Comparison of ENCODE assay signal across 12 mouse cellular contexts in the genomic region with DNA sequence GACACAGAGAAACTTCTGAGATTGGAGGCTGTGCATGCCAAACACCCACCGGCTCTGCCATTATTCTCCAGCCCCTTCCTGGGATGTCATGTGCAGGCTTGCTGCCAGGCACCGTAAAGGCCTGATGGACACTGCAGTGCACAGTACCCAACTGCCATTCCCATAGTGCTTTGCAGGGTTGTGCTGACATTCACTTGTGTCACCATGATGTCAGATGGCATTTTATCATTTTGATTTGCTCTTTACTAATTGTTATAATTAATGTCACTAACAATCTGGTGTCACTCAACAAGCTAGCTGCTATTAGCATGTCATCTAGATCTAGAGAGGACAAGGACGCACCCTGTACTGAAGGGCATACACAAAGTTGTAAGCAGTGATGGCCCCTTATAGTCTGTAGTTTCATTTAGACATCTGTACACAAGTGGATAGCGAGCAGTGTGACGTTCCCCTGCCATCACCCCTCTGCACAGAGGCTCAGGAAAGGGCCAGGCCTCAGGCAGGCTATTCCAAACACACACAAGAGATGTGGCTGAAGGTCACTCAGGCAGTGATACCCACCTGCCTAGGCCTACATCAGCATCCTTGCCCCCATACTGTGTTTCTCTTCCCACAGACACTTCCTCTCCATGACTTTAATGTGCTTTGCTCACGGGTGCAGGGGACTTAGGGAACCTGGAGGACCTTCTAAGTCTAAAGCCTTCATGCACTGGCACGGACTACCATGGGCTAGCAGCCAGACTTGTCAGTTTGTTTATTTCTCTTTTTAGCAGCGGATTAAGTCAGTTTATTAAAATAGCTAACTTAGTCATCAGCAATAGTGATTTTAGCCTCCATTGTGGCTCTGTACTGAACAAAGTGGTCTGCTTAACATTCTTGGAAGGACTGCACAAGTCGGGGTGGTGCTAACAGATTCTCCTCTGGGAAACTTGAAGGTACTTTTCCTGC.
DNase-seq lines count a peak whose midpoint lies in the region; ATAC-seq lines count a peak whose summit lies in the region.
"Had no signal": no experiment of that assay in that cellular context is flagged by ENCODE, and none has a peak within 500 bp of the region (broad histone marks: within the 10 kb centered on the region; RNA-seq: fewer than 3 reads in every experiment).

No protein-coding gene starts in this region.

- DNase-seq in kidney, adult 9 months, result peak; percentile 23
- peak; percentile 62 for DNase-seq in fibroblast of lung, adult 2 months (ENCODE audit: low read depth)
- peak; percentile 9 for DNase-seq in heart, postnatal 25 days (ENCODE audit: low spot score)
- DNase-seq in retina, postnatal 1 day, result peak; percentile 88
- DNase-seq: adrenal gland, postnatal 10 days; layer of hippocampus, adult 9-11 months; liver, embryonic 13.5 days; right cerebral cortex, adult 18-20 months had no signal

- no peaks in the 10 kb centered on the region for H3K27me3 ChIP-seq in kidney, embryonic 15.5 days
- H3K27me3 ChIP-seq in hindbrain, embryonic 13.5 days, result no peaks in the 10 kb centered on the region
- H3K27me3 ChIP-seq in forebrain, embryonic 16.5 days (replicated peaks; ENCODE audit: control insufficient read depth, insufficient read depth, low read length), result no peaks in the 10 kb centered on the region
- H3K27me3 ChIP-seq: forebrain, embryonic 12.5 days; liver, embryonic 13.5 days had no signal

- ATAC-seq in kidney, embryonic 15.5 days (replicated peaks; ENCODE audit: low FRiP score), result no peak
- no peak for ATAC-seq in hindbrain, embryonic 13.5 days (ENCODE audit: low FRiP score)
- no peak for ATAC-seq in forebrain, embryonic 16.5 days

- H3K27ac ChIP-seq in kidney, embryonic 15.5 days, result no peak overlapping the region
- H3K27ac ChIP-seq in hindbrain, embryonic 13.5 days, result no peak overlapping the region
- H3K27ac ChIP-seq in forebrain, embryonic 16.5 days (ENCODE audit: low read length), result no peak overlapping the region
- H3K27ac ChIP-seq: forebrain, embryonic 12.5 days; liver, embryonic 13.5 days had no signal

- no peak overlapping the region for H3K4me3 ChIP-seq in kidney, embryonic 15.5 days (replicated peaks)
- H3K4me3 ChIP-seq in hindbrain, embryonic 13.5 days, result no peak overlapping the region
- H3K4me3 ChIP-seq in forebrain, embryonic 16.5 days (replicated peaks; ENCODE audit: low read length), result no peak overlapping the region
- H3K4me3 ChIP-seq: forebrain, embryonic 12.5 days; liver, embryonic 13.5 days had no signal

- WGBS in kidney, embryonic 15.5 days, result 81% methylated on average over 9 of the region's 9 CpGs
- 81% methylated on average over 9 of the region's 9 CpGs for WGBS in hindbrain, embryonic 13.5 days
- WGBS in forebrain, embryonic 16.5 days, result 67% methylated on average over 9 of the region's 9 CpGs

- intact Hi-C loops in heart, postnatal 25 days (cut with DNase I), result no loop called here

- peaks cover 8% of the 10 kb centered on the region for H3K4me1 ChIP-seq in kidney, embryonic 15.5 days
- H3K4me1 ChIP-seq in hindbrain, embryonic 13.5 days (replicated peaks), result peaks cover 3% of the 10 kb centered on the region
- H3K4me1 ChIP-seq in forebrain, embryonic 16.5 days (replicated peaks; ENCODE audit: control insufficient read depth, insufficient read depth, low read length), result peaks cover 9% of the 10 kb centered on the region; the same call in 1 of the 2 replicates

- H3K9me3 ChIP-seq in kidney, embryonic 15.5 days (replicated peaks), result no peaks in the 10 kb centered on the region
- no peaks in the 10 kb centered on the region for H3K9me3 ChIP-seq in hindbrain, embryonic 13.5 days
- no peaks in the 10 kb centered on the region for H3K9me3 ChIP-seq in forebrain, embryonic 16.5 days (ENCODE audit: control insufficient read depth, low read length)
- H3K9me3 ChIP-seq: forebrain, embryonic 12.5 days had no signal

- H3K36me3 ChIP-seq in kidney, embryonic 15.5 days, result 0 out of 2 replicates have a peak, but pooled peaks cover 5% of the 10 kb centered on the region
- peaks cover 5% of the 10 kb centered on the region; the same call in 1 of the 2 replicates for H3K36me3 ChIP-seq in hindbrain, embryonic 13.5 days
- no peaks in the 10 kb centered on the region for H3K36me3 ChIP-seq in forebrain, embryonic 16.5 days (ENCODE audit: control insufficient read depth, insufficient read depth)

- no peak overlapping the region for H3K4me2 ChIP-seq in kidney, embryonic 15.5 days
- H3K4me2 ChIP-seq in hindbrain, embryonic 13.5 days, result no peak overlapping the region
- H3K4me2 ChIP-seq in forebrain, embryonic 16.5 days (ENCODE audit: low read length), result no peak overlapping the region
- H3K4me2 ChIP-seq: forebrain, embryonic 12.5 days; liver, embryonic 13.5 days had no signal

- H3K9ac ChIP-seq in kidney, embryonic 15.5 days, result no peak overlapping the region
- no peak overlapping the region; the same call in 1 of the 2 replicates for H3K9ac ChIP-seq in hindbrain, embryonic 13.5 days
- no peak overlapping the region for H3K9ac ChIP-seq in forebrain, embryonic 16.5 days (replicated peaks; ENCODE audit: low read depth, low read length)
- H3K9ac ChIP-seq: forebrain, embryonic 12.5 days; liver, embryonic 13.5 days had no signal

Comparison
In these comparisons a context has a peak if more than half of its experiments do, and no peak if none do; other contexts are left out.
1. DNase-seq: peak in every context shown above with its lines; median percentile 88 in retina, postnatal 1 day; 62 in fibroblast of lung, adult 2 months; 23 in kidney, adult 9 months; 9 in heart, postnatal 25 days.